Mouse (Mus musculus) stomach, postnatal 0 days (tissue): ENCODE data around the gene Sumo3.

Experiments used
- CTCF ChIP-seq: IDR thresholded peaks from 2 replicates; pipeline ENCODE4 v1.5.1; 2016; ENCODE audit warnings: antibody characterized with exemption, low read depth, mild to moderate bottlenecking, moderate library complexity
- EP300 ChIP-seq: optimal IDR thresholded peaks from 2 replicates; pipeline ENCODE3; 2016; ENCODE audit warnings: antibody characterized with exemption

DNA sequence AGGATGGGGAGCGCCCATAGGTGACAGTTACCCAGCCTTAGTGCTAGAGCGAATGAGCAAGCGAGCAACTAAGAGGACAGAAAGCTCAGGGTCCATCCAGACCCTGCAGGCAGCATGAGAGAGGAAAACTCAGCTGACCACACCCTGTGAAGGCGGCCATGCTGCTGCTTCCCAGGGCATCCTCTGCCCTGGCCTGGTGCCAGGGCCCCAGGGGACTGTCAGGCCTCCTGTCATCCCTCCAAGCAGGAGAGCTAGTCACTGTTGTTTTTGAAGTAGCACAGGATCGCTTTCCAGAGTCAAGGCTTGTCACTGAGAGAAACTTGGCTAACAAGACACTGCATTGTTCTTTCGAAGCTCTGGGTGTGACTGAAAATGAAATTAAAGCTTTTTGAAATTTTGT is 33.1 kb downstream of the Sumo3 start:
- TF ChIP-seq CTCF: no peak
- TF ChIP-seq EP300: no peak
